Mouse (Mus musculus): ENCODE measurements at regions not wholly inside any gene's neighbourhood (a gene's known extent, or its start where the extent isn't known, plus 50 kb on each side); places are given as distances from the start of the nearest gene placed in this dataset.

- in situ Hi-C loops (cut with MboI, MseI) = loop anchor here in 1 of 2 experiments (10.0 kb wide), 1 partner anchor 767 kb away; no protein-coding TSS in a partner anchor
These were observed 259.6 kb downstream of the Ndufa4 start for GRCm38 (mm10) chr6:11647651-11648050.

GRCm38 (mm10) chr6:11613331-11613730, 294.0 kb downstream of the Ndufa4 start:
- in situ Hi-C loops (cut with MboI, MseI) = no loop called here

GRCm38 (mm10) chr6:11608214-11608613, 299.1 kb downstream of the Ndufa4 start:
- in situ Hi-C loops (cut with MboI, MseI) = no loop called here

- in situ Hi-C loops (cut with MboI, MseI) = no loop called here
These were observed 299.6 kb downstream of the Ndufa4 start for GRCm38 (mm10) chr6:11607696-11608095.

DNA sequence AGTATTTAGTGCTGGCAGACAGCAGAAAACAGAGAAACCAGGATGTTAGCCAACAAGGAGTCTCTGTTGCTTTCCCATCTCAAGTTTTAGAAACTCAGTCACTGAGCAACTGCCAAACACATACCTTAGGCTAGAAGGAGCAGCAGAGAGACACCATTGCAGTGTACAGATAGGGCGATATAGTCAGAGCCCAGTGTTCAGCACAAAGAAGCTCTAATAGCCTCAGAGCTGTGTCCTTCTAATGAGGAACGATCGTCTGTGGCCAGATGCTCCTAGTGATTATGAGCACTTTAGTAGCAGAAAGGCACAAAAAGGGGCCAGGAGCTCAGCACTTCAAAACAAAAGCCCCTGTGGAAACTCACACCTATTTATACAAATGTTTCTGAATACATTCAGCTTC, 301.2 kb downstream of the Ndufa4 start:
- in situ Hi-C loops (cut with MboI, MseI) = no loop called here

DNA sequence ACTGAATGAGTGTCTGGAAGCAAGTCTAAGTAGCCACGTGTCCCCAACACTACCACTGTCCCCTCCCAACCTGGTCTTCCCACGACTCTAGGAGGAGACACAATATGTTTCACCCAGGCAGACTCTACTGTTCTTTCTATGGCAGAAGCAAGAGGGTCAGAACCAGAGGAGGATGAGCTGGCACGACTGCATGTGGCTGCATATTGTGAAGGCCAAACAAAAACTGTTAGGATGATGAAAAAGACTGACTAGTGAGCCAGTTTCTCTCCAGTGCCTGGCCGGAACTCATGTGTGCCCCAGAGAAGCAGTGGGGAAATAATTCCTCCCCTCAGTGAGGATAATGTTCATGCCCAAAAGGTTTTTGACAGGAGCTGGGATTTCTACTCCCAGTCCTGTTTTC, 301.8 kb downstream of the Ndufa4 start:
- in situ Hi-C loops (cut with MboI, MseI) = no loop called here

DNA sequence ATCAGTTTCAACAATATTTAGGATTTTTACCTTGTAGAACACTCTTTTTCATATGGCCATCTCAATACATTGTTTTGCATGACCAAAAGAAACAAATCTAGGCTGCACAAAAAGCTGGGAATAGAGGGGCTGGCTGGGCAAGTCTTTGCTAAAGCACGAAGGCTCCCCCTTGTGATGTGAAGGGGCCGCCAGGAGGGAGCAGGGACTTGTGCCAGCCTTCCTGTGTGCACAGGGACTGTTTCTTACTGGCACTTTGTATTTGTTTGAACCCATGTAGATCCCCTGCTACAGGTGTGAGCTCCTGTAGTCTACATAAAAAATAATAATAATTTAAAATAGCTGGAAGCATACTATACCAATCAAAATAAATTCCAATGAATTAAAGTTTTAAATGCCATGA, 312.4 kb downstream of the Ndufa4 start:
- in situ Hi-C loops (cut with MboI, MseI) = no loop called here

DNA sequence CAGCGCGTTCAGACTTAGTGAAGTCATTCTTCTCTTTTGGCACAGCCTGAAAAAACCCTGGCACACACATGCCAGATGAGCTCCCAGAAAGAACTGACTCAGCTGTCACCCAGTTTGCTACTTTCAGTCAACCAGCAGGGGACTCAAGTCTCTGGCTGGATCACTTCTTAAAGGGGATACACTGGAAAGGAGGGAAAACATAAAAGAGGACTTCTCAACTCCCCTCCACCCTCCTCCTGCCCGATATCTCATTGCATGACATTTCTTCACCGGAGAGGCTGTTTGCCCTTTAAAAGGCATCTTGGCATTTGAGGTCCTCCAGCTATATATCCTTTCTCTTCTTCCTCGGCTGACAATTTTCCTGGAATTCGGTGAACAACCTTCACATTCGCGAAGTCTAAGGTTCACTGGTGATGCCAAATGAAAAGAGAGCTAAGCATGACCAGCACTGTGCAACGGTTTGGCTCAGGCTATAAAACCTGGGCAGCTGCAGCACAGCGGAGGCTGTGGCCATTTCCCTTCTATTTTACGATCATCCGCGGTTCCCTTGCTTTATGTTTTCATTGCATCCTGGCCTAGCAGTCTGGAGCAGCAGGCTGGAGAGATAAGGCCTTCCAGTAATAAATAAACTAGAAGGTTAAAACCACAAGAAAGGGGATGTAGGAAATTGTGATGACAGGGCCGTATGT, 313.6 kb downstream of the Ndufa4 start:
- in situ Hi-C loops (cut with MboI, MseI) = no loop called here

GRCm38 (mm10) chr6:11576091-11576490, 331.2 kb downstream of the Ndufa4 start:
- in situ Hi-C loops (cut with MboI, MseI) = no loop called here

DNA sequence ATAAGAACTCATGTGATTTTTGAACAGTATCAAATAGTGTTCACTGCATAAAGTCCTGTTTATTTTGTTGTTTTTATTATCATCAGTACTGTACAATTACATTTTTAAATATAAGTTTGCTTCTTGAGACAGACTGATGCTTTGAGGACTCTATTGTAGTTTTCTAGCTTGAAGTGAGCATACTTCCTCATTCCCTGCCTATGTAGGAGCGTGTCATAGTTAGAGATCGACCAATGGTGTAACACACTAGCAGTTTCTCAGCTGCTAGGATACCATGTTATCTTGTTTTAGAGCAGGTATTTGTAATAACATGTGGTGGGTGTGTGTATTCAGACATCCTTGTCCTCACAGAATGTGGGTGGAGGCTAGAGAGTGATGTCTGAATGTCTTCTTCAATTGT, 342.1 kb downstream of the Ndufa4 start:
- in situ Hi-C loops (cut with MboI, MseI) = loop anchor here in 1 of 2 experiments (25.0 kb wide), 1 partner anchor 1672 kb away; no protein-coding TSS in a partner anchor

DNA sequence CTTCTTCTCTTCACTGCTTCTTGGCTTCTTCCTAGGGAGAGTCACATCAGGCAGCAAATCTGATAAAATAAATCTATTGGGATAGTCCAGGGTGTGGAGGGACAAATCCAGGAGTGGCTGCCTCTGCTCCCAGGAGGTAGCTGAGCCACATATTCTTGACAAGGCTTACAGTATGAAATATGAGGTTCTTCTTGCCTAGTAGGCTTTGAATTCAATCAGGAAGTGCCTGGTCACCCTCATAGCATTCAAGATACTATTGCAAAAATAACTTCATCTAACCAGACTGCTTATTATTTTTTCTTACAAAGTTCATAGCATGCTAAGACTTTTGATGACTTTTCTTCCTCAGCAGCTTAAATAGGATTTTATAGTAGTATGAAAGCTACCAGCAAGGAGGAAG, 356.8 kb downstream of the Ndufa4 start:
- in situ Hi-C loops (cut with MboI, MseI) = loop anchor here in 1 of 2 experiments (25.0 kb wide), 1 partner anchor 1687 kb away; no protein-coding TSS in a partner anchor

DNA sequence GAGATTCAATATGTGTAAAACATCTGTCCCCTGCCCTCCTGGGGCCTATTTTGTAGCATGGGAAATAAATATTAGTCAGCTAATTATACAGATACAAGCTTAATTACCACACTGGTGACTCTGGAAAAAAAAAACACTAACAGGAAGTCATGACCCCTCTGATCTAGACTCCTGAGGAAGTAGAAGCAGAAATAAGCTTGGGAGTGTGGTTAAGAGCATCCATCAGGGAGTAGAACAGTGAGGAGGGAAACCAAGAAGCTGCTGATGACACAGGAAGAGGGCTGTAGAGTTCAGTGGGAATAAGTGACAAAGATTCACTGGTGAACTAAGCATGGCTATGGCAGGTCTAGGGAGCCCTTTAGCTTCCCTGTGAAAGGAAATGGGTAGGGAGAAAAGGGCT, 360.0 kb downstream of the Ndufa4 start:
- in situ Hi-C loops (cut with MboI, MseI) = no loop called here

DNA sequence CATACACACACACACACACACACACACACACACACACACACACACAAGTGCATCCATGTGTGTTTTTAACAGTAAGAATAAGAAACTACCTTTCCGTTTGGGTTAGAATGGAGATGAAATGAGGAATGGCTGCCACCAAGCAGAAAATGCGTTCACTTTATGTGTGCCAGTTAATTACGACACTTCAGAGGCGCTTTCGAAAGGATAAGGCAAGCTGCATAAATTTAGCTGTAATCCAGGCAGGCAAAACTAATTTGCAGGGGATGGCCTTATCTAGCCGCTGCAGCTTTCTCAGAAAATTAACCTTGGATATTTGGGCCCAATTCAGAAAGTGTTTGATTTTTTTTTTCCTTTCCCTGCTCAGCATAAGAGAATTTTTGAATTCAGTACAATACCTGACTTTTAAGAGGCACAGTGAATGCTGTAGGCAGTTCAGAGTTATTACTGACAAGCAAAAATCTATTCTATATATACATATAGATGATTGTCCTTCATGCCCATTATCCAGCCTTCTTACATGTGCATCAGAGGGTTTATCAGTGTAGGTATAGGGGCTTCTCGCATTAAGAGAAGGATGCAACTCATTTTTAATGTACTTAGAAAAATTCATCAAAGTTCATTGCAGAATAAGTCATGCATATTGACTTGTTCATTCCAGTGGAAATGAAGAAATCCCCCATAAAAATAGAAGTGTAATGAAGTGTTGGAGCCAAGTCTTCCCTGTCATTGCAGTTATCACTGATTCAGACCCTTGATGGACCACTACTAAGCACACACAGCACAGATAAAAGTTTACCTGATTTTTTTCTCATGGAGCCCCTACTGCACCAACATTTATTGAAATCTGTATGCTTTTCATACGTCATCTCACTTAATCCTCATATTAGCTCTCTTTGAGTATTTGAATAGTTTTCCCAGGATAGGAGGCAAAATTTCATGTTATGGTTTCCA, 372.1 kb downstream of the Ndufa4 start:
- in situ Hi-C loops (cut with MboI, MseI) = no loop called here

- in situ Hi-C loops (cut with MboI, MseI) = no loop called here
These were observed 404.2 kb downstream of the Ndufa4 start for GRCm38 (mm10) chr6:11503136-11503535.

DNA sequence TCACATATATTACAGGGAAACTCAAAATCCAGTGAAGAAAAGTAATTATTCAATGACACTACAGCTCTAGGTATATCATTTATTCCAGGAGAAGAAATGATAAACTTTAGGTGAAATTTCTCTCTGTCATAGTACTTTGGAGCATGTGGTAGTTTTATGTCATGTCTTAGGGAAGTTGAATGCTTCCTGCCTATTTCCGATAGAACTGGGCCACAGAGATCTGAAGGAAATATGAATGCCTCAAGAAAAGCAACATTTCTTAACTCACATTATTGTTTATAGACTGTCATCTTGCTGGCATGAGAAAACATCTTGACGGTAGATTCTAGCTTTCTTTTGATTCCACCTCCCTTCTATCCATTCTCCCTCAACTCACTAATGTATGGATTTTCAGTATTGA, 412.9 kb downstream of the Ndufa4 start:
- in situ Hi-C loops (cut with MboI, MseI) = no loop called here

- in situ Hi-C loops (cut with MboI, MseI) = no loop called here
These were observed 430.3 kb downstream of the Ndufa4 start for GRCm38 (mm10) chr6:11476950-11477349.
